Mouse (Mus musculus) C2C12 (cell line): ENCODE measurements around the gene Trmt13. TPM values are rescaled to one million over a fixed set of nuclear protein-coding genes. Genes with fewer than 3 reads are reported as not detected.
"Not testable (repeated sequence)": the region's sequence is repeated elsewhere in the genome, so short reads cannot be mapped to it uniquely, and the experiment has no call there.

Experiments
- H3K27me3 ChIP-seq: one replicate; pipeline ENCODE4 v1.6.1; 2011; ENCODE audit not compliant: control insufficient read depth, insufficient read depth, insufficient read length
- H3K36me3 ChIP-seq: one replicate; pipeline ENCODE4 v1.6.1; 2011; ENCODE audit not compliant: control insufficient read depth, insufficient read depth
- H3K4me3 ChIP-seq: one replicate; pipeline ENCODE4 v1.5.1; 2011; ENCODE audit warnings: mild to moderate bottlenecking, control low read depth; ENCODE audit not compliant: poor library complexity, insufficient read depth, severe bottlenecking
- H3K79me2 ChIP-seq: one replicate; pipeline ENCODE4 v1.6.1; 2011; ENCODE audit not compliant: control insufficient read depth, insufficient read depth
- H3K79me3 ChIP-seq: one replicate; pipeline ENCODE4 v1.6.1; 2011; ENCODE audit warnings: low read depth, control low read depth
- H3ac ChIP-seq: one replicate; pipeline ENCODE3; 2011; ENCODE audit warnings: low read depth; ENCODE audit not compliant: control insufficient read depth, insufficient read length
- CEBPB ChIP-seq: IDR thresholded peaks from one replicate; pipeline ENCODE4 v1.6.1; 2011; ENCODE audit warnings: low read depth, mild to moderate bottlenecking, control low read depth, moderate library complexity
- CTCF ChIP-seq: IDR thresholded peaks from one replicate; pipeline ENCODE4 v1.5.1; 2011; ENCODE audit not compliant: control insufficient read depth, insufficient read depth, insufficient read length
- FOSL1 ChIP-seq: IDR thresholded peaks from one replicate; pipeline ENCODE4 v1.8.0; 2011; ENCODE audit warnings: mild to moderate bottlenecking, low read length; ENCODE audit not compliant: poor library complexity, insufficient read depth, severe bottlenecking
- MAX ChIP-seq: IDR thresholded peaks from one replicate; pipeline ENCODE4 v1.6.1; 2011; ENCODE audit warnings: mild to moderate bottlenecking, control low read depth
- MYOD1 ChIP-seq: IDR thresholded peaks from one replicate; pipeline ENCODE4 v1.6.1; 2011; ENCODE audit warnings: low read depth; ENCODE audit not compliant: control insufficient read depth, insufficient read length
- MYOG ChIP-seq: IDR thresholded peaks from one replicate; pipeline ENCODE4 v1.6.1; 2011; ENCODE audit not compliant: control insufficient read depth, insufficient read length; ENCODE audit errors: extremely low read depth
- USF1 ChIP-seq: IDR thresholded peaks from one replicate; pipeline ENCODE4 v1.6.1; 2011; ENCODE audit warnings: low read depth, mild to moderate bottlenecking, control low read depth, moderate library complexity
- polyA plus RNA-seq: library from polyadenylated mRNA; unstranded; fragments of >200 nt; fragmentation: generic; extraction: Trizol; gene quantifications from one replicate; pipeline ENCODE4 v1.2.1, GENCODE M21; 2012; ENCODE audit warnings: missing spikeins

Trmt13 gene
- polyA plus RNA-seq, 1 experiment: 3.5 TPM

DNA sequence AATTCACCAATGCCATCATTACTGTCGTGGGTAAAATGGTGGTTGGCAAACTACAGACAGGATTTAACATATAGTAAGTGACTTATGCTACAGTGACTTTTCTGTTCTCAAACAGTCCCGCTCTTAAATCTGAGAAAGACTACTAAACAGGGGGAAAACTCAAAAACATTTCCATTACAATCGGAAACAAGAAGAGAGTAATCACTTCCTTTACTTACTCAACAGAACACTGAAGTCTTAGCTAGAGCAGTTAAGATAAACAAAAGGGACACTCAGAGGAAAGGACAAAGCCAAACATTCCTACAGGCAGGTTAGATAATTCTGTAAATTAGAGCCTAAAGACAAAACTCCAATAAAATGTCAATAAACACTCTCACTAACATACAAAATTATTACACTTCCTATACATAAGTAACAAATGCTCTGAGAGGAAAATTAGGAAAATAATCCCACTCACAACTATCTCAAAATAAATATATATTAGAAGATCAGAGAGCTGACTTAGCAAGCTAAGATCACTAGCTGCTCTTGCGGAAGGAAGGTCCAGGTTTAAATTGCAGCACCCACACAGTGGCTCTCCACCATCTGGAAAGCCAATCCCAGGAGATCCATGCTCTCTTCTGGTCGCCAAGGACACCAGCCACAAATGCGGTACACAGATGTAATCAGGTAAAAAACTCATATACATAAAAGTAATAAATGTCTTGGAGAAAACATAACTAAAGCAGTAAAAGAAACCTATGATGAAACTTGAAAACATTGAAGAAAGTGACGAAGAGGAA, 42.0 kb upstream of the Trmt13 start:
- H3K79me2 ChIP-seq: peaks cover 100% of the 10 kb centered on the region
- H3K27me3 ChIP-seq: no peaks in the 10 kb centered on the region
- H3K4me3 ChIP-seq: no peak overlapping the region
- peaks cover 93% of the 10 kb centered on the region for H3K79me3 ChIP-seq
- H3K36me3 ChIP-seq: peaks cover 6% of the 10 kb centered on the region
- no peak overlapping the region for H3ac ChIP-seq
- TF ChIP-seq CTCF (no peak), USF1 (no peak), MYOG (no peak), CEBPB (no peak), FOSL1 (no peak), MAX (no peak), MYOD1 (no peak)

DNA sequence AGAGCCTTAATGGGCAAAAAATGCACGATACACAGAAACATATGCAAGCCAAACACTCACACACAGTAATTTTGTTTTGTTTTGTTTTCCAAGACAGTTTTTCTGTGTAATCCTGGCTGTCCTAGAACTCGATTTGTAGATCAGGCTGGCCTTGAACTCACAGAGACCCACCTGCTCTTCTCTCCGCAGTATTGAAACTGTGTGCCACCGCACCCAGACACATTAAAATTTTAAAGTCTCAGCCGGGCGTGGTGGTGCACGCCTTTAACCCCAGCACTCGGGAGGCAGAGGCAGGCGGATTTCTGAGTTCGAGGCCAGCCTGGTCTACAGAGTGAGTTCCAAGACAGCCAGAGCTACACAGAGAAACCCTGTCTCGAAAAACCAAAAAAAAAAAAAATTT, 39.7 kb upstream of the Trmt13 start:
- H3K79me3 ChIP-seq: peaks cover 88% of the 10 kb centered on the region
- H3K79me2 ChIP-seq: peaks cover 100% of the 10 kb centered on the region
- not testable (repeated sequence) for H3K27me3 ChIP-seq, H3K4me3 ChIP-seq, H3ac ChIP-seq
- H3K36me3 ChIP-seq: peaks cover 19% of the 10 kb centered on the region

DNA sequence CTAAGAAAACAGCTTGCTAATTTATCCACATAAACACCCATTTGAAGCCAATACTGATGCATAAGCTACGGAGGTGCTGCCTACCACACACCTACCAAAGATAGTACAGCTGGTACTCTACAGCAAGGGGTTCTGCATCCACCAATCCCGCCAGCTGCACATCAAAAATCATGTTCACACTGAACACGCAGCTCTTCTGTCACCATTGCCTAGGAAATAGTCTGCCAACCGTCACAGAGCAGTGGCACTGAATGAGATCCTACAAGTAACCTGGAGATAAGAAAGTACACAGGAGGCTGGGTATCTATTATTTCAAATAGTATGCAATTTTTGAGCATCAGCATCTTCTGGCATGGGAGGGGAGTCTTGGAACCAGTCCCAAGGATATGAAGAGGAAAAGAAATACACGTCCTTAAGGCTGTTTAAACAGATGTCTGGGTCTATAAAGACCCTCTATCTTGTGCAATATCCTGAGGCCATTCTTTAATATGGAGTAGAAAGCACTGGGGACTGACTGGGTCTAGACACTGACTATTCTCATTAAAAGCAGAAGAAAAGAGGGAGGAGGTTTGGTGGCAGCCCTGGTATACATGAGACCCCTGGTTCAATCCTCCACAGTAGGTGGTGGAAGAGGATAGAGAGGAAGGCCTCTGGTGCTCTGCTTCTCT, 39.0 kb upstream of the Trmt13 start:
- TF ChIP-seq USF1: no peak
- no peak for TF ChIP-seq MYOG
- TF ChIP-seq FOSL1: no peak
- no peak for TF ChIP-seq CEBPB
- TF ChIP-seq CTCF: no peak
- TF ChIP-seq MAX: no peak
- no peak for TF ChIP-seq MYOD1
- Histone ChIP-seq H3K36me3 (peaks cover 19% of the 10 kb centered on the region), H3K79me2 (peaks cover 99% of the 10 kb centered on the region), H3K4me3 (no peak overlapping the region), H3K79me3 (peaks cover 81% of the 10 kb centered on the region), H3ac (no peak overlapping the region), H3K27me3 (no peaks in the 10 kb centered on the region)

DNA sequence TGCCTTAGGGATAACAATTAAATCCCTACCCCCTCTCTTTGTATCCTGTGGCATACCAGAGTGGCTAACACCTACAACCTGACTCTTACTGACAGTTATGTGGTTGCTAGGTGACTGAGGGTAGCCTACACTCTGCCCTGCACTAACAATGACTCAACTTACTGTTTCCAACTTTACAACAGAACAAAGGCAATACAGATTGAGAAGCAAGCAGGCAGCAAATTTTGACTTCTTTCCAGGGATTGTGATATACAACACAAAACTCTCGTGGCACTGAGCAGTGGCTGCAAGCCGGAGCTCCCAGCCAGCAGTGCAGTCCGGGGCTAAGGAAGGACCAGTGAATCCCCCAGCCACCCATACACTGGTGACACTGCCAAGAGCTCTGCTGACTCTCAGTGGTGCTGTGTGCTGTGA, 37.7 kb upstream of the Trmt13 start:
- no peak overlapping the region for H3ac ChIP-seq
- no peak overlapping the region for H3K4me3 ChIP-seq
- H3K79me2 ChIP-seq: peaks cover 85% of the 10 kb centered on the region
- no peak for TF ChIP-seq MYOD1
- no peak for TF ChIP-seq USF1
- no peak for TF ChIP-seq FOSL1
- no peak for TF ChIP-seq CEBPB
- no peak for TF ChIP-seq CTCF
- TF ChIP-seq MYOG: no peak
- TF ChIP-seq MAX: no peak
- peaks cover 24% of the 10 kb centered on the region for H3K36me3 ChIP-seq
- H3K27me3 ChIP-seq: no peaks in the 10 kb centered on the region
- peaks cover 68% of the 10 kb centered on the region for H3K79me3 ChIP-seq

DNA sequence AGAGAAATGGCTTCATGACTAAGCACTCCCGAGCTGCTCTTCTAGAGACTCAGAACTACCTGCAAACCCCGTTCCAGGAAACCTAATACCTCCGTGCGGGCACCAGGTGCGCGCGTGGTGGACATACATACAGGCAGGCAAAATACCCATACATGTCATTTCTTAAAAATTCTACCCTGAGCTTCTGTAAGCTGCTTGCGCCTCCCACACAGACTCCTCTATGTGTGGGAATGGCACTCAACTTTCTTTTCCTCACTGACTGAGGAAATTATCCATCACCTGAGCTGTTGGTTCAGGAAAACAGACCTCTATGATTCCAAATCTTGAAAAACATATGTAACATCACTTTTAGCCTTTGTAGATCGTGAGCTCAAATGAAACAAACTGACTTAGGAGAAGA, 36.3 kb upstream of the Trmt13 start:
- TF ChIP-seq USF1 (no peak), MYOG (no peak), CEBPB (no peak), CTCF (no peak), FOSL1 (no peak), MAX (no peak), MYOD1 (no peak)
- Histone ChIP-seq H3K79me3 (peaks cover 54% of the 10 kb centered on the region), H3K4me3 (no peak overlapping the region), H3ac (no peak overlapping the region), H3K79me2 (peaks cover 72% of the 10 kb centered on the region), H3K36me3 (peaks cover 38% of the 10 kb centered on the region), H3K27me3 (no peaks in the 10 kb centered on the region)

DNA sequence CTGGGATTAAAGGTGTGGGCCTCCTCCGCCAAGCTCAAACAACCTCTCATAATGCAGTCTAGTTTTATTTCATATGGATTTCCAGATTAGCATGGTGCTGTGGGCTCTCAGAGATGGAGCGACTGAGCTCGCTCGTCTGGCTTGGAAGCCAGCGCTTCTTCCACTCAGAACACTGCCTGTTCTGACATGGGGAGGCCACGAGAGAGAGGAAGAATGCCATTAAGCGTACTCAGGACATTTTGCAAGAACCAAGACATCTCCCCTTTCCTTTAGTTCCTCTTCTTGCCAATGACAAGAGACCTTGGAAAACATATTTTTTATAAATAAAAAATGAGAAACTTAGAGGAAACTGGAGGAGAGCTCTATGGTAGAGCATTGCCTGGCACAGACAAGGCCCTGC, 34.4 kb upstream of the Trmt13 start:
- TF ChIP-seq CEBPB: no peak
- no peak for TF ChIP-seq MYOG
- TF ChIP-seq USF1: no peak
- TF ChIP-seq CTCF: no peak
- no peak for TF ChIP-seq MYOD1
- no peak for TF ChIP-seq MAX
- TF ChIP-seq FOSL1: no peak
- Histone ChIP-seq H3K4me3 (no peak overlapping the region), H3K36me3 (peaks cover 49% of the 10 kb centered on the region), H3ac (no peak overlapping the region), H3K79me2 (peaks cover 53% of the 10 kb centered on the region), H3K79me3 (peaks cover 38% of the 10 kb centered on the region), H3K27me3 (no peaks in the 10 kb centered on the region)
